Mouse (Mus musculus) hindbrain, embryonic 10.5 days (tissue): Measurements from ENCODE around the gene Pdzd11. TPM values are rescaled to one million over a fixed set of nuclear protein-coding genes. Genes with fewer than 3 reads are reported as not detected.

Experiments
- DNase-seq: peaks from one replicate; pipeline ENCODE4 v3.0.0-alpha.2; 2017; ENCODE audit warnings: low spot score
- H3K27ac ChIP-seq: fragments of 300-500 bp; sonication (generic); 2 replicates; pipeline ENCODE4 v1.5.1; 2016; ENCODE audit warnings: mild to moderate bottlenecking, moderate library complexity
- H3K27me3 ChIP-seq: fragments of 300-500 bp; sonication (generic); 2 replicates; pipeline ENCODE4 v1.6.1; 2016; ENCODE audit warnings: mild to moderate bottlenecking; ENCODE audit not compliant: poor library complexity, insufficient read depth, severe bottlenecking
- H3K36me3 ChIP-seq: fragments of 300-500 bp; sonication (generic); 2 replicates; pipeline ENCODE4 v1.6.1; 2016; ENCODE audit warnings: mild to moderate bottlenecking, moderate library complexity
- H3K4me1 ChIP-seq: fragments of 300-500 bp; sonication (generic); replicated peaks from 2 replicates; pipeline ENCODE4 v1.6.1; 2016; ENCODE audit warnings: mild to moderate bottlenecking
- H3K4me3 ChIP-seq: fragments of 300-500 bp; sonication (generic); 2 replicates; pipeline ENCODE4 v1.5.1; 2016; ENCODE audit warnings: mild to moderate bottlenecking, moderate library complexity
- H3K9me3 ChIP-seq: fragments of 300-500 bp; sonication (generic); 2 replicates; pipeline ENCODE4 v1.6.1; 2016; ENCODE audit warnings: mild to moderate bottlenecking, moderate library complexity
- WGBS: fragments of 180-500 bp; shearing (Covaris S2); methylation state at CpG from one replicate; pipeline ENCODE4 v1.1.7; 2016; 5-methylcytosine and 5-hydroxymethylcytosine counted together
- polyA plus RNA-seq: library from polyadenylated mRNA; unstranded; fragments of >200 nt; fragmentation: Nextera tagmentation; extraction: Ambion mirVana; gene quantifications from 2 replicates; pipeline ENCODE4 v1.2.1, GENCODE M21; 2016

Gene Pdzd11
- 134 and 146 TPM in 2 replicates for polyA plus RNA-seq

GRCm38 (mm10) chrX:100625802-100626793 lies at the start of gene Pdzd11:
TSS of gene Pdzd11 (minus strand) at chrX:100626568.
- peak; percentile 91 for DNase-seq
- Histone ChIP-seq H3K4me3 (peak within 1 kb of the TSS; percentile 70), H3K27ac (peak within 1 kb of the TSS; percentile 91), H3K9me3 (no peaks in the 10 kb centered on the region), H3K36me3 (peaks cover 38% of the 10 kb centered on the region), H3K27me3 (peaks cover 13% of the 10 kb centered on the region), H3K4me1 (0 out of 2 replicates have a peak, but pooled peaks cover 11% of the 10 kb centered on the region)
- WGBS = 22% methylated on average over 62 of the region's 62 CpGs

- no peak overlapping the region for H3K4me3 ChIP-seq
- H3K9me3 ChIP-seq = no peaks in the 10 kb centered on the region
- no peak overlapping the region for H3K27ac ChIP-seq
- 86% methylated on average over 2 of the region's 2 CpGs for WGBS
- H3K27me3 ChIP-seq = peaks cover 10% of the 10 kb centered on the region; the same call in 1 of the 2 replicates
- H3K4me1 ChIP-seq = no peaks in the 10 kb centered on the region
- peaks cover 27% of the 10 kb centered on the region for H3K36me3 ChIP-seq
- no peak for DNase-seq
These were observed 38.5 kb upstream of the Pdzd11 start for GRCm38 (mm10) chrX:100664825-100665224.

- Histone ChIP-seq H3K36me3 (peaks cover 16% of the 10 kb centered on the region), H3K4me3 (no peak overlapping the region), H3K9me3 (no peaks in the 10 kb centered on the region), H3K27me3 (no peaks in the 10 kb centered on the region), H3K27ac (no peak overlapping the region), H3K4me1 (no peaks in the 10 kb centered on the region)
- no peak for DNase-seq
These were observed 26.5 kb upstream of the Pdzd11 start for GRCm38 (mm10) chrX:100652848-100653247.

GRCm38 (mm10) chrX:100638477-100638876 lies 12.1 kb upstream of the Pdzd11 start:
- WGBS = 92% methylated on average over 8 of the region's 8 CpGs
- no peak overlapping the region for H3K4me3 ChIP-seq
- H3K27me3 ChIP-seq = no peaks in the 10 kb centered on the region; the same call in 1 of the 2 replicates
- H3K27ac ChIP-seq = no peak overlapping the region
- no peaks in the 10 kb centered on the region for H3K4me1 ChIP-seq
- peaks cover 88% of the 10 kb centered on the region for H3K36me3 ChIP-seq
- no peaks in the 10 kb centered on the region for H3K9me3 ChIP-seq
- no peak for DNase-seq

GRCm38 (mm10) chrX:100629076-100629475 lies 2.7 kb upstream of the Pdzd11 start:
- no peaks in the 10 kb centered on the region for H3K9me3 ChIP-seq
- DNase-seq = no peak
- 93% methylated on average over 2 of the region's 2 CpGs for WGBS
- H3K4me1 ChIP-seq = 0 out of 2 replicates have a peak, but pooled peaks cover 11% of the 10 kb centered on the region
- H3K27me3 ChIP-seq = peaks cover 13% of the 10 kb centered on the region
- no peak overlapping the region for H3K4me3 ChIP-seq
- peaks cover 35% of the 10 kb centered on the region for H3K36me3 ChIP-seq
- no peak overlapping the region for H3K27ac ChIP-seq

GRCm38 (mm10) chrX:100625546-100625801 lies 894 bp downstream of the Pdzd11 start, which contains the start of gene Kif4:
TSS of gene Kif4 (plus strand) at chrX:100625737.
- peak within 1 kb of the TSS; percentile 91 for H3K27ac ChIP-seq
- 24% methylated on average over 3 of the region's 3 CpGs for WGBS

GRCm38 (mm10) chrX:100625146-100625545 lies 1.2 kb downstream of the Pdzd11 start:
- Histone ChIP-seq H3K9me3 (no peaks in the 10 kb centered on the region), H3K27me3 (peaks cover 13% of the 10 kb centered on the region), H3K4me3 (peak overlapping the region; percentile 70), H3K27ac (peak overlapping the region; percentile 91), H3K4me1 (0 out of 2 replicates have a peak, but pooled peaks cover 11% of the 10 kb centered on the region), H3K36me3 (peaks cover 38% of the 10 kb centered on the region)
- 49% methylated on average over 7 of the region's 7 CpGs for WGBS
- DNase-seq = no peak

More at GRCm38 (mm10) chrX:100625546-100625801, 894 bp downstream of the Pdzd11 start, which contains the start of gene Kif4:
- peaks cover 38% of the 10 kb centered on the region for H3K36me3 ChIP-seq
- H3K27me3 ChIP-seq = peaks cover 13% of the 10 kb centered on the region
- 0 out of 2 replicates have a peak, but pooled peaks cover 11% of the 10 kb centered on the region for H3K4me1 ChIP-seq
- no peaks in the 10 kb centered on the region for H3K9me3 ChIP-seq
- DNase-seq = no peak
- peak within 1 kb of the TSS; percentile 70 for H3K4me3 ChIP-seq

GRCm38 (mm10) chrX:100624242-100624641 lies 2.1 kb downstream of the Pdzd11 start:
- Histone ChIP-seq H3K27ac (no peak overlapping the region), H3K9me3 (no peaks in the 10 kb centered on the region), H3K27me3 (peaks cover 13% of the 10 kb centered on the region), H3K4me3 (no peak overlapping the region), H3K4me1 (0 out of 2 replicates have a peak, but pooled peaks cover 11% of the 10 kb centered on the region), H3K36me3 (peaks cover 35% of the 10 kb centered on the region)
- 90% methylated on average over 4 of the region's 4 CpGs for WGBS
- no peak for DNase-seq

GRCm38 (mm10) chrX:100621366-100621765 lies 5.0 kb downstream of the Pdzd11 start:
- DNase-seq = no peak
- H3K4me3 ChIP-seq = no peak overlapping the region
- peaks cover 25% of the 10 kb centered on the region for H3K36me3 ChIP-seq
- no peaks in the 10 kb centered on the region for H3K9me3 ChIP-seq
- no peak overlapping the region for H3K27ac ChIP-seq
- WGBS = 78% methylated on average over 2 of the region's 2 CpGs
- peaks cover 31% of the 10 kb centered on the region for H3K27me3 ChIP-seq
- 0 out of 2 replicates have a peak, but pooled peaks cover 5% of the 10 kb centered on the region for H3K4me1 ChIP-seq

GRCm38 (mm10) chrX:100618488-100618887 lies 7.9 kb downstream of the Pdzd11 start:
- Histone ChIP-seq H3K9me3 (no peaks in the 10 kb centered on the region), H3K4me3 (no peak overlapping the region), H3K27ac (no peak overlapping the region), H3K27me3 (peaks cover 34% of the 10 kb centered on the region), H3K36me3 (peaks cover 19% of the 10 kb centered on the region), H3K4me1 (no peaks in the 10 kb centered on the region)
- DNase-seq = no peak
- WGBS = 62% methylated on average over 3 of the region's 3 CpGs

GRCm38 (mm10) chrX:100605314-100605713 lies 21.1 kb downstream of the Pdzd11 start, which contains the start of gene Arr3:
TSS of gene Arr3 (plus strand) at chrX:100605497.
- 100% methylated on average over 1 of the region's 1 CpGs for WGBS
- H3K9me3 ChIP-seq = no peaks in the 10 kb centered on the region
- no peaks in the 10 kb centered on the region for H3K36me3 ChIP-seq
- DNase-seq = no peak
- H3K27ac ChIP-seq = no peak within 1 kb of the TSS
- peaks cover 45% of the 10 kb centered on the region for H3K27me3 ChIP-seq
- no peaks in the 10 kb centered on the region for H3K4me1 ChIP-seq
- no peak within 1 kb of the TSS for H3K4me3 ChIP-seq

GRCm38 (mm10) chrX:100599755-100600154 lies 26.6 kb downstream of the Pdzd11 start:
- Histone ChIP-seq H3K4me3 (no peak overlapping the region), H3K4me1 (no peaks in the 10 kb centered on the region), H3K27me3 (peaks cover 51% of the 10 kb centered on the region), H3K36me3 (no peaks in the 10 kb centered on the region), H3K27ac (no peak overlapping the region), H3K9me3 (no peaks in the 10 kb centered on the region)
- DNase-seq = no peak
- 74% methylated on average over 4 of the region's 4 CpGs for WGBS

GRCm38 (mm10) chrX:100597439-100597838 lies 28.9 kb downstream of the Pdzd11 start:
- Histone ChIP-seq H3K27ac (no peak overlapping the region), H3K4me1 (no peaks in the 10 kb centered on the region), H3K36me3 (no peaks in the 10 kb centered on the region), H3K27me3 (peaks cover 69% of the 10 kb centered on the region), H3K4me3 (no peak overlapping the region), H3K9me3 (no peaks in the 10 kb centered on the region)
- peak; percentile 30 for DNase-seq
- 29% methylated on average over 5 of the region's 5 CpGs for WGBS
